Mouse (Mus musculus): Measurements from ENCODE around the gene Cgnl1.
A peak's percentile ranks its signal among the peaks of the same experiment; 100 is the strongest.

The Cgnl1 gene

GRCm38 (mm10) chr9:71672495-71672894 is 98.9 kb downstream of the Cgnl1 start:
- no peak for DNase-seq (ENCODE audit: low spot score in 2 of 2)

DNA sequence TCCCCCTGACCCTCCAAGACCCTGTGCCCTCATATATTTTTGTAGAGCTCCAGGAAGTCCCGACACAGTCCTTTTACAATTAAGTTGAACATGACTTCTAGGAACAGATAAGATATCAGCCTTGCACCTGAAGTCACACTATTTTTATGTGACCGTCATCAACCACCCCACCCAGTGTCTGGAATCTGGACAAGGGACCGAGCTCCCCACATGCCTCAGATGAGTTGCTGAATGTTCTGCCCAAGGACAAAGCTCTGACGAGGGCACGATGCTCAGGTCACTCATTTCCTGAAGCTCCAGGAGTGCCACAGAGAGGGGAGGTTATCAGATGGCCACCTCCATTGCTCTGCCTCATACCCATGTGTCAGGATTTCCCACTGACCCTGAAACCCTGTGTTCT is 100.7 kb downstream of the Cgnl1 start:
- DNase-seq (ENCODE audit: low spot score in 2 of 2): no peak

DNA sequence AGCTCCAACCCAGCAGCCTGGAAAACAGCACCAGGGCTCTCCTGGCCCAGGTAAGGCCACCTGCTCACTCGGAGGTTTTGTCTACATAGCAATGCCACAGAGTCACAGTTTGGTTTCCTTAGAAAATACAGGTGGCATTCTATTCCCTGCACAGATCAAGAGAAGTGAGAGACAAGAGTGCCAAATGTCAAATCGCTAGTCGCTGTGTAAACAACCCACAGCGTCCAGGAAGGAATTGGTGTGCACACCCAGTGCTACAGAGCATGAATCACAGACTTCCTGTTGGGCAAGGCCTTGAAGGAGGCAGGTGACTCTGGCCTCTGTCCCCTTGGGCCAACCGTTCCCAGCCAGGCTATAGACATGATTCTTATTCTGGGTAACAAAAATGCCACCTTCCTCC is 103.8 kb downstream of the Cgnl1 start:
- no peak for DNase-seq (ENCODE audit: low spot score in 2 of 2)

DNA sequence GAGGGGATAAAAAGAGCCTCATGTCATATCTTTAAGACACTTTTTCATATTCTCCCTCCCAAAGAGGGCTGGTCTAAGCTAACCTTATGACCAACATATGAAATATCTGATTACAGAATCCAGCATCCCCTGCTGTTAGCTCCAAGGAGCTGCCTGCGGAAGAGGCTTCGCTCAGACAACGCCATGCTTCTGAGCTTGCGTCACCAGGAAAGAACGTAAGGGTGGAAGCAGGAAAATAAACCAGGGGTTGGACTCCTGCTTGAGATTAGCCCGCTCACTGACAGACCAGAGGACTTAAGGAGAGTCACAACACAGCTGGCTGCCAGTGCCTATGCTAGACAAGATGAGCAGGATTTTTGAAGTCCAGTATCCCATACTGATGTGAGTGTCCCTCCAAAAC is 105.0 kb downstream of the Cgnl1 start:
- DNase-seq (ENCODE audit: low spot score in 2 of 2): no peak

- DNase-seq (ENCODE audit: low spot score in 2 of 2): no peak
Measured at GRCm38 (mm10) chr9:71665493-71665892, 105.9 kb downstream of the Cgnl1 start.

DNA sequence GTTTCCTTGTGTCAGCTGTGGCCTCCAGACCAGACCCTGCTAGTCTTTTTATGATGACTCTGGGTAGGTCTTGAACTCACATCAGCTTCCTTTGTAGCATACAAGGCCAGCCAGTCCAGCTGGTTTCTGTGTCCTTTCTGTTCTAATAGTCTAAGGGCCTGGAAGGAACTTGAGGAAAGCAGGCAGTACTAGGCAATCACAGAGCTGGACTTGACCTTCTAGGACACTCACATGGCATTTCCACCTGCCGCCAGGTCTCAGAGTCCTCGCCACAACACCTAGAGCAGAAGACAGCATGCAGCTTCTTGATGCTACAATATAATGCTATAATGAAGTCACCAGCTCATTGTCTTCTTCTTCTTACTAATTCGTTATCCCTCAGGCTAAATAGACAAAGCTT is 106.5 kb downstream of the Cgnl1 start:
- no peak for DNase-seq (ENCODE audit: low spot score in 2 of 2)

DNA sequence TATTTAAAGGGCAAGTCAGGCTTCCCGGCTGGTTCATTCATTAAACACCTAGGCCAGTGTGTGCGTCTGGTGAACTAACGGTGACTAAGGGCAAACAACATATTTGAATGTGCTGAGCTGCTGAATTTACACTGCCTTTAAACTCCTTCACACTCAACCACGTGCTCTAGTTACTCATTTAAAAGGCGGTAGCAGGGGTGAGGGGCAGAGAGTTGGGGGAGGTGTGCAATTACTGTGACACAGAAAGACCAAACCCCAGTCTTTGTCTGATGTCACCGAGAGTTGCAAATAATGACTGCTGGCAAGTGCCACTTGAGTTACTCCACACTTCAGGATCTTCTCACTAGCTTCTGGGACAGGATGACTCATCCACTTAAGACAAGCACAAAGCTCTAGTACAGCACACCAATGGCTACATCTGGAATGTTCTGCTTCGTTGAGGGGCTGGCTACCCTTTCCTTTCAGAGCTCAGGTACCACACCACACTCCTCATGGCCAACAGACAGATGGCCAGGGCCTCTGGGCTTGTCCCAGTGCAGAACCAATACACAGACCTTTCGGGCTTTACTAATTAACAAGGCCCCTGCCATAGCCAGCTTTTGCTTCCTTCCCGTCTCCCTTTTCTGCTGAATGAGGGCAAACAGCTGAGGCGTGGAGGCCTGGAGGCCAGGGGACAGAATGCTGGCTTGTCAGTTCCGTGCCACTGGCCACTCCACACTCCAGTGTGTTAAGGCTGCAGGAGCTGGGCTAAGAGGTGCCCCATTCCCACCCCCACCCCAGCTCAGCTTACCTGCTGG is 107.8 kb downstream of the Cgnl1 start:
- DNase-seq (ENCODE audit: low spot score in 2 of 2): no peak

DNA sequence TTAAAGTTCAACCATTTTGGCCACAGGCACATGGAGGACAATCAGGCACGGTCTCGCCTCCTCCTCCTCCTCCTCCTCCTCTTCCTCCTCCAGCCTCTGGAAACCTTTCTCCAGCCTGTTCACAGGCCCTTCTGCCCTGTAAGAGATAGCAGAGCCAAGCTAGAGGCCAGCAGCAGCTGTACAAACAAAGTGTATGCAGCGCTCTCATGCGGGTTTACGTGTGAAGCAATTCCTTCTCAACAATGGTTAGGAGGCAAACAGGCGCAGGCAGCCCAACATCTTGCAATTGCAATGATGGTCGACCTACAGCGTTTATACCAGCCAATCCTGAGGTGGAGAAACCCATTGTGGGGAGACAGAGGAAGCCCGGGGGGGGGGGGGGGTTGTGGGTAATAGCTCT is 110.9 kb downstream of the Cgnl1 start:
- no peak for DNase-seq (ENCODE audit: low spot score in 2 of 2)

DNA sequence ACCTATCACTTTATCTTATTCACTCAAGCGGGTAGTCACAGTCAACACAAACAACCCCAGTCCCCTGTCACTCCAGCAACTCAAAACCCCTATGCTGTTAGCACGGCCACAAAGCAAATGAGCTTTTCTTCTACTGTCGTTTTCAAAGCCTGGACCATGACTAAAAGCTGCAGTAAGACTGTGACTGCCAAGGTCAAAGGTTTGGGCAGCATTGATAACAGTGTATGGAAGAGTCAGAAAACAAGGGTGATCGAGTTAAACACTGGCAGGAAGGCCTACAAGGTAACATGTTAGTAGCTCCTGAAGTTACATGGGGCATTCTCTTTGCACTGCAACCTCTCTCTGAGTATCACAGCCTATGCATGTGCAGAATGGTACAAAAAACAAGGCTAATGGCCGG is 111.7 kb downstream of the Cgnl1 start:
- DNase-seq (ENCODE audit: low spot score in 2 of 2): no peak

GRCm38 (mm10) chr9:71657199-71657598 is 114.2 kb downstream of the Cgnl1 start:
- no peak for DNase-seq (ENCODE audit: low spot score in 2 of 2)

GRCm38 (mm10) chr9:71654861-71655260 is 116.5 kb downstream of the Cgnl1 start:
- no peak for DNase-seq (ENCODE audit: low spot score in 2 of 2)

GRCm38 (mm10) chr9:71646115-71646514 is 125.3 kb downstream of the Cgnl1 start:
- peak; percentile 17 to 72 for DNase-seq (ENCODE audit: low spot score in 2 of 2)

DNA sequence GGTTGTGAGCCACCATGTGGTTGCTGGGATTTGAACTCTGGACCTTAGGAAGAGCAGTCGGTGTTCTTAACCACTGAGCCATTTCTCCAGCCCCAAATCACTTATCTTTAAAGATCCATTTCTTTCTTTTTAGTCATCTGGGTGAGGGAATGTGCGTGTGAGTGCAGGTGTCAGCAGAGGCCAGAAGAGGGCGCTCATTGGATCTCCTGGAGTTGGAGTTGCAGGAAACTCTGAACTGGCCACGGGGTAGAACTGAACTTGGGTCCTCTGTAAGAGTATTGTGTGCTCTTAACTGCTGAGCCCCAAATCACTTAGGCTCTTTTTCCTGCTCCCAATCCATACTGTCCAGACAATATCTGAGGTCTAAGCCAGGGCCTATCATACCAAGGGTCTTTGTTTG is 127.8 kb downstream of the Cgnl1 start:
- DNase-seq (ENCODE audit: low spot score in 2 of 2): no peak

DNA sequence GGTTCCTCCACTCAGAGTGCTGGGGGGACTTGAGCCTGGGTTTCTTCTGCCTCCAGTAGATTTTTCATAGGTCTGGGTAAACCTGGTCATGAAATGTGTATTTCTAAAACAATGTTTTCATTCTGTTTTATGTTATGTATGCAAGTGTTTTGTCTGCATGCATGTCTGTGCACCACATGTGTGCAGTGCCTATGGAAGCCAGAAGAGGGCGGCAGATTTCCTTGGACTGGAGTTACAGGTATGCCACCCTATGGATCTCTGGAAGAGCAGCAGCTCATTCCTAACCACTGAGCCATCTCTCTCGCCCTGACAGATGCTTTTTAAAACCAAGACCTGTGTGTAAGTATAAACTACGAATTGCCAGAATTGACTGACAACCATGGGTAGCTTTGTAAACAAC is 129.1 kb downstream of the Cgnl1 start:
- no peak for DNase-seq (ENCODE audit: low spot score in 2 of 2)

- DNase-seq (ENCODE audit: low spot score in 2 of 2): no peak
Measured at GRCm38 (mm10) chr9:71640361-71640927, 131.0 kb downstream of the Cgnl1 start.

- DNase-seq (ENCODE audit: low spot score in 2 of 2): no peak
Measured at GRCm38 (mm10) chr9:71638198-71638597, 133.2 kb downstream of the Cgnl1 start.

GRCm38 (mm10) chr9:71636854-71637253 is 134.5 kb downstream of the Cgnl1 start:
- DNase-seq (ENCODE audit: low spot score in 2 of 2): no peak

- no peak for DNase-seq (ENCODE audit: low spot score in 2 of 2)
Measured at GRCm38 (mm10) chr9:71635627-71636026, 135.8 kb downstream of the Cgnl1 start.

DNA sequence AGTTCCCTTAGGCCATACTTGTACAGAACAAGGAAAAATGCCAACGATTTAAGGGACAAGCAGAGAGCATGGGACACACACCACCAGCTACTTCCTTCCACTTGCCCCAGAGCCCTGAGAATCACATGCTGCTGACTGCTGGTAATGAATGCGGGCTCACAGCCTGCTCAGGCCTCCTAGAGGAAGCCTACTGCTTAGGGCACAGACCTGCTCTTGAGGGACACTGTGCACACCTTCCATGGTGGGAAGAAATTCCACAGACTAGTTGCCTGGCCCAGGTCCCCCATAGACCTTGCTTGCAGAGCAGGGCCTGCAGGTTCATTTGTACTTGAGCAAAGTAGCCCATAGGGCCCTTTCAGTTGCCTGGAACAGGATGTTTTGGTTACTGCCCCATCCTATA is 136.5 kb downstream of the Cgnl1 start:
- DNase-seq (ENCODE audit: low spot score in 2 of 2): no peak

GRCm38 (mm10) chr9:71628921-71629320 is 142.5 kb downstream of the Cgnl1 start:
- DNase-seq (ENCODE audit: low spot score in 2 of 2): no peak

DNA sequence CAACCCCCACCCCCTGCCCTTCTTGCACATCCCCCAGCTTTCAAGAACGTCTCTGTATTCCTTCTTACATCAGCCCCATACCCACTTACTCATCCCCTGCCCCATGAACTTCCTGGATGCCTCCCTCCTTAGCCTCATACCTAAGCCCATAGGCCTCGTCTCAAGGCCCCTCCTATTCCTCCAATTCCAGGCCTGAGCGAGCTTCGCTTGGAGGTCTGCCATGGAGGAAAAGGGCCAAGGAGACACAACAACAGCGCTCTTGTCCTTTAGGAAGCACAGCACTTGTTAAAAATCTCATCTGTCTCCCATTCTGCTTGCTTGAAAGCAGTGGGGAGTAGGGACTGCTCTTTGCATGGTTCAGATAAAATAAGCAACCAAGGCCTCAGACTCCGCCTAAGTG is 143.1 kb downstream of the Cgnl1 start:
- no peak for DNase-seq (ENCODE audit: low spot score in 2 of 2)

DNA sequence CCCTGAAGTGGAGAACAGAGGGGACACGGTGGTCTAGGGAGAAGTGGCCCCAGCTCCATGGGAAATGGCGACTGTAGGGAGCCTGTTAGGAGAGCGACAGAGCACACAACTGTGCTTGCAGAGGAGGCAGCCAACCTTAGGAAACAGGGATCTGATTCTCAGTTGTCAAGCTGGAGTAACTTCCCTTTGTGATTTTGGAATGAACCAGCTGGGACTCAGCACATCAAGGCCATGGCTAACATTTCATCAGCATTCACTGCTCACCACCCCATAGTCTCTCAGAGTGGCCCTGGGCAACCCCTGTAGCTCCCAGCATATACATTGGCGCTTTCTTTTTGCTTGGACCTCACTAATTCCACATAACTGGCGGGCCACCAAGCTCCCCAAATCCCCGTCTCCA is 145.4 kb downstream of the Cgnl1 start:
- DNase-seq (ENCODE audit: low spot score in 2 of 2): no peak

GRCm38 (mm10) chr9:71624793-71625495 is 146.5 kb downstream of the Cgnl1 start:
- peak; percentile 39 to 84 for DNase-seq (ENCODE audit: low spot score in 2 of 2)
